Comparison of ENCODE assay signal across 16 mouse cellular contexts in the genomic region with DNA sequence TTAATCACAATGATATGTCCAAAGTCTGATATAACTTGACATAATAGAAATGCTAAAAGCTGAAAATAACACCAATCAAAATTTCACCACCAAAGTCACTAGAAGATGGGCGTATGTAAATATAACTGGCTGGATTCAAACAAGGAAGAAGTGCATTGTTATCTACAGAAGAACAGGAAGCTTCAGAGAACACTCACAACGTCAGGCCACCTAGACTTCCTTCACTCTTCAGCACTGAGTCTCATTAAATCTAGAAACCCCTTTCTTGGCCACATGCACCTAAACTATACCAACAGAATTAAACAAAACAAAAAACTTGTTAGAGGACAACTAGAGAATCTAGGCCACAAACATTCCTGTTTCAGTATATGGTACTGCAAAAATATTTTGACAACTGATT. TPM values are rescaled to one million over a fixed set of nuclear protein-coding genes. Genes with fewer than 3 reads are reported as not detected.
DNase-seq lines count a peak whose midpoint lies in the region; ATAC-seq and TF ChIP-seq lines count a peak whose summit lies in the region.
"Had no signal": no experiment of that assay in that cellular context is flagged by ENCODE, and none has a peak within 500 bp of the region (broad histone marks: within the 10 kb centered on the region; RNA-seq: fewer than 3 reads in every experiment).

No protein-coding gene starts in this region.

- DNase-seq in intestine, embryonic 14.5 days (ENCODE audit: low spot score), result no peak
- DNase-seq in neural tube, embryonic 10.5 days (ENCODE audit: extremely low spot score, low spot score), result no peak
- peak; percentile 59 for DNase-seq in induced T-regulatory cell, adult 2 months (ENCODE audit: low read depth)
- DNase-seq in cerebellum, adult 18-20 months, result no peak
- no peak for DNase-seq in urinary bladder, postnatal 4 days (ENCODE audit: low spot score in 2 of 2)
- DNase-seq: adrenal gland, postnatal 36 days; cerebellum, postnatal 36 days; gastrocnemius, postnatal 14 days; kidney, adult 11 months; kidney, postnatal 14 days; right cerebral cortex, adult 18-20 months; thymus, postnatal 36 days had no signal

- H3K36me3 ChIP-seq in intestine, embryonic 14.5 days (ENCODE audit: control insufficient read depth, insufficient read depth, low read length), result peaks cover 15% of the 10 kb centered on the region
- peaks cover 4% of the 10 kb centered on the region; the same call in 1 of the 2 replicates for H3K36me3 ChIP-seq in intestine, postnatal 0 days (ENCODE audit: control insufficient read depth, insufficient read depth)
- 0 out of 2 replicates have a peak, but pooled peaks cover 7% of the 10 kb centered on the region for H3K36me3 ChIP-seq in neural tube, embryonic 13.5 days

- no peak for TF ChIP-seq CTCF in intestine, postnatal 0 days (IDR thresholded peaks at IDR 0.05; ENCODE audit: low read depth)

- H3K4me3 ChIP-seq in intestine, embryonic 14.5 days (ENCODE audit: low read depth, low read length), result no peak overlapping the region
- no peak overlapping the region for H3K4me3 ChIP-seq in intestine, postnatal 0 days (ENCODE audit: low read depth, low read length)
- no peak overlapping the region for H3K4me3 ChIP-seq in neural tube, embryonic 13.5 days
- H3K4me3 ChIP-seq: hindbrain, embryonic 10.5 days had no signal

- no peak for ATAC-seq in intestine, embryonic 14.5 days (replicated peaks; ENCODE audit: low FRiP score, low TSS enrichment, low read depth)
- ATAC-seq in intestine, postnatal 0 days, result no peak
- no peak for ATAC-seq in neural tube, embryonic 13.5 days (ENCODE audit: low read depth)

- no peak overlapping the region for H3K27ac ChIP-seq in intestine, embryonic 14.5 days (ENCODE audit: low read depth)
- H3K27ac ChIP-seq in intestine, postnatal 0 days (ENCODE audit: low read depth, low read length), result no peak overlapping the region
- H3K27ac ChIP-seq in neural tube, embryonic 13.5 days (replicated peaks), result no peak overlapping the region
- H3K27ac ChIP-seq: hindbrain, embryonic 10.5 days had no signal

- no peaks in the 10 kb centered on the region for H3K9me3 ChIP-seq in intestine, embryonic 14.5 days (ENCODE audit: control insufficient read depth, low read length)
- H3K9me3 ChIP-seq in intestine, postnatal 0 days (ENCODE audit: control insufficient read depth), result no peaks in the 10 kb centered on the region
- no peaks in the 10 kb centered on the region for H3K9me3 ChIP-seq in neural tube, embryonic 13.5 days
- H3K9me3 ChIP-seq: hindbrain, embryonic 10.5 days had no signal

- H3K9ac ChIP-seq in intestine, embryonic 14.5 days (ENCODE audit: low read length), result no peak overlapping the region
- H3K9ac ChIP-seq in intestine, postnatal 0 days (ENCODE audit: low read depth, low read length), result no peak overlapping the region
- H3K9ac ChIP-seq in neural tube, embryonic 13.5 days, result no peak overlapping the region

- WGBS in intestine, embryonic 14.5 days, result 53% methylated on average over 2 of the region's 2 CpGs
- WGBS in intestine, postnatal 0 days, result 25% methylated on average over 2 of the region's 2 CpGs
- WGBS in neural tube, embryonic 13.5 days, result 78% methylated on average over 2 of the region's 2 CpGs

- peaks cover 51% of the 10 kb centered on the region for H3K4me1 ChIP-seq in intestine, embryonic 14.5 days (replicated peaks; ENCODE audit: control insufficient read depth, insufficient read depth, low read length)
- H3K4me1 ChIP-seq in intestine, postnatal 0 days (replicated peaks; ENCODE audit: control insufficient read depth, insufficient read depth, low read length), result peaks cover 24% of the 10 kb centered on the region; the same call in 1 of the 2 replicates
- peaks cover 64% of the 10 kb centered on the region for H3K4me1 ChIP-seq in neural tube, embryonic 13.5 days (replicated peaks)

- H3K4me2 ChIP-seq in intestine, embryonic 14.5 days (ENCODE audit: low read length), result peak overlapping the region; percentile 72
- no peak overlapping the region; the same call in 1 of the 2 replicates for H3K4me2 ChIP-seq in intestine, postnatal 0 days (replicated peaks; ENCODE audit: low read depth)
- H3K4me2 ChIP-seq in neural tube, embryonic 13.5 days, result peak overlapping the region; percentile 7; the same call in 1 of the 2 replicates

- H3K27me3 ChIP-seq in intestine, embryonic 14.5 days (replicated peaks; ENCODE audit: control insufficient read depth, insufficient read depth, low read length), result no peaks in the 10 kb centered on the region
- no peaks in the 10 kb centered on the region for H3K27me3 ChIP-seq in intestine, postnatal 0 days (replicated peaks; ENCODE audit: control insufficient read depth, insufficient read depth, low read length)
- H3K27me3 ChIP-seq in neural tube, embryonic 13.5 days, result no peaks in the 10 kb centered on the region

RNA-seq across cellular contexts. Expression of gene Arf1, which starts 3.6 kb away (rescaled TPM):
- 618 and 641 TPM in 2 replicates for polyA plus RNA-seq in intestine, embryonic 14.5 days (2014; fragmentation: Nextera tagmentation; extraction: Ambion mirVana)
- 574 and 605 TPM in 2 replicates for polyA plus RNA-seq in intestine, postnatal 0 days (2015; fragmentation: Nextera tagmentation; extraction: Ambion mirVana)
- polyA plus RNA-seq in neural tube, embryonic 13.5 days (2015; fragmentation: Nextera tagmentation; extraction: Ambion mirVana), result 642 and 663 TPM in 2 replicates

RNA-seq across cellular contexts. Expression of gene 2310033P09Rik, which starts 16.3 kb away (rescaled TPM):
- 29.9 and 33.5 TPM in 2 replicates for polyA plus RNA-seq in intestine, embryonic 14.5 days (2014; fragmentation: Nextera tagmentation; extraction: Ambion mirVana)
- 24.1 and 30.6 TPM in 2 replicates for polyA plus RNA-seq in intestine, postnatal 0 days (2015; fragmentation: Nextera tagmentation; extraction: Ambion mirVana)
- 26.3 and 28.8 TPM in 2 replicates for polyA plus RNA-seq in neural tube, embryonic 13.5 days (2015; fragmentation: Nextera tagmentation; extraction: Ambion mirVana)

RNA-seq across cellular contexts. Expression of gene Mrpl55, which starts 22.2 kb away (rescaled TPM):
- polyA plus RNA-seq in intestine, embryonic 14.5 days (2014; fragmentation: Nextera tagmentation; extraction: Ambion mirVana), result 107 and 117 TPM in 2 replicates
- 87.1 and 96.5 TPM in 2 replicates for polyA plus RNA-seq in intestine, postnatal 0 days (2015; fragmentation: Nextera tagmentation; extraction: Ambion mirVana)
- 89.9 and 95.6 TPM in 2 replicates for polyA plus RNA-seq in neural tube, embryonic 13.5 days (2015; fragmentation: Nextera tagmentation; extraction: Ambion mirVana)

RNA-seq across cellular contexts. Expression of gene Guk1, which starts 32.5 kb away (rescaled TPM):
- polyA plus RNA-seq in intestine, embryonic 14.5 days (2014; fragmentation: Nextera tagmentation; extraction: Ambion mirVana), result 142 and 143 TPM in 2 replicates
- 110 and 119 TPM in 2 replicates for polyA plus RNA-seq in intestine, postnatal 0 days (2015; fragmentation: Nextera tagmentation; extraction: Ambion mirVana)
- 179 and 191 TPM in 2 replicates for polyA plus RNA-seq in neural tube, embryonic 13.5 days (2015; fragmentation: Nextera tagmentation; extraction: Ambion mirVana)

RNA-seq across cellular contexts. Expression of gene Gjc2, which starts 41.5 kb away (rescaled TPM):
- polyA plus RNA-seq in intestine, embryonic 14.5 days (2014; fragmentation: Nextera tagmentation; extraction: Ambion mirVana), result 0.42 and 0.55 TPM in 2 replicates
- 2.2 and 2.3 TPM in 2 replicates for polyA plus RNA-seq in intestine, postnatal 0 days (2015; fragmentation: Nextera tagmentation; extraction: Ambion mirVana)
- polyA plus RNA-seq in neural tube, embryonic 13.5 days (2015; fragmentation: Nextera tagmentation; extraction: Ambion mirVana), result 0.17 TPM in 1 of 2 replicates, not detected in the other
- polyA plus RNA-seq: embryonic facial prominence, embryonic 11.5 days had no signal
